ENCODE assay signal across 8 mouse cellular contexts in genomic region chr15:8568645-8569528, GRCm38 (mm10). TPM values are rescaled to one million over a fixed set of nuclear protein-coding genes. Genes with fewer than 3 reads are reported as not detected.
DNase-seq lines count a peak whose midpoint lies in the region; ATAC-seq lines count a peak whose summit lies in the region.

No protein-coding gene starts in this region.

- H3K27ac ChIP-seq in embryonic facial prominence, embryonic 12.5 days, result peak overlapping the region; percentile 69
- peak overlapping the region; percentile 6; the same call in 1 of the 2 replicates for H3K27ac ChIP-seq in limb, embryonic 13.5 days
- H3K27ac ChIP-seq in midbrain, embryonic 15.5 days, result no peak overlapping the region

- peak overlapping the region; percentile 92 for H3K4me2 ChIP-seq in embryonic facial prominence, embryonic 12.5 days (replicated peaks)
- H3K4me2 ChIP-seq in limb, embryonic 13.5 days (replicated peaks), result peak overlapping the region; percentile 95
- H3K4me2 ChIP-seq in midbrain, embryonic 15.5 days, result peak overlapping the region; percentile 99

- H3K4me1 ChIP-seq in embryonic facial prominence, embryonic 12.5 days, result peaks cover 10% of the 10 kb centered on the region
- H3K4me1 ChIP-seq in limb, embryonic 13.5 days, result peaks cover 8% of the 10 kb centered on the region
- H3K4me1 ChIP-seq in midbrain, embryonic 15.5 days, result peaks cover 11% of the 10 kb centered on the region

- peak; percentile 41 for DNase-seq in 3T3-L1 (ENCODE audit: low read depth, low spot score)
- DNase-seq in adrenal gland, postnatal 25 days, result peak; percentile 84
- DNase-seq in heart, adult 8-10 months (ENCODE audit: low spot score), result peak; percentile 71
- peak; percentile 85 for DNase-seq in kidney, adult 9 months
- DNase-seq in spleen, adult 18-20 months, result peak; percentile 79 to 88

- WGBS in embryonic facial prominence, embryonic 12.5 days, result under 1% methylated on average over 61 of the region's 61 CpGs
- under 1% methylated on average over 61 of the region's 61 CpGs for WGBS in limb, embryonic 13.5 days
- WGBS in midbrain, embryonic 15.5 days, result under 1% methylated on average over 61 of the region's 61 CpGs

- H3K9ac ChIP-seq in embryonic facial prominence, embryonic 12.5 days, result peak overlapping the region; percentile 38
- peak overlapping the region; percentile 59 for H3K9ac ChIP-seq in limb, embryonic 13.5 days
- H3K9ac ChIP-seq in midbrain, embryonic 15.5 days, result peak overlapping the region; percentile 42

- ATAC-seq in embryonic facial prominence, embryonic 12.5 days (ENCODE audit: insufficient number of reproducible peaks, insufficient read depth, low FRiP score, low TSS enrichment), result peak; percentile 82
- ATAC-seq in limb, embryonic 13.5 days (ENCODE audit: low FRiP score, low read depth), result peak; percentile 84
- peak; percentile 95 for ATAC-seq in midbrain, embryonic 15.5 days (replicated peaks)

- peaks cover 20% of the 10 kb centered on the region for H3K27me3 ChIP-seq in embryonic facial prominence, embryonic 12.5 days
- H3K27me3 ChIP-seq in limb, embryonic 13.5 days, result peaks cover 19% of the 10 kb centered on the region
- peaks cover 7% of the 10 kb centered on the region for H3K27me3 ChIP-seq in midbrain, embryonic 15.5 days (replicated peaks)

- H3K4me3 ChIP-seq in embryonic facial prominence, embryonic 12.5 days, result peak overlapping the region; percentile 44
- peak overlapping the region; percentile 58 for H3K4me3 ChIP-seq in limb, embryonic 13.5 days
- H3K4me3 ChIP-seq in midbrain, embryonic 15.5 days, result peak overlapping the region; percentile 62

- H3K36me3 ChIP-seq in embryonic facial prominence, embryonic 12.5 days, result no peaks in the 10 kb centered on the region
- H3K36me3 ChIP-seq in limb, embryonic 13.5 days, result no peaks in the 10 kb centered on the region
- no peaks in the 10 kb centered on the region for H3K36me3 ChIP-seq in midbrain, embryonic 15.5 days (replicated peaks)

- no peaks in the 10 kb centered on the region for H3K9me3 ChIP-seq in embryonic facial prominence, embryonic 12.5 days
- H3K9me3 ChIP-seq in limb, embryonic 13.5 days, result no peaks in the 10 kb centered on the region
- H3K9me3 ChIP-seq in midbrain, embryonic 15.5 days, result no peaks in the 10 kb centered on the region

RNA-seq across cellular contexts. Expression of gene Gm2310, which starts 49.1 kb away (rescaled TPM):
- total RNA-seq in adrenal gland, postnatal 25 days (2021), result not detected in 2 replicates
- not detected in 2 replicates for polyA plus RNA-seq in embryonic facial prominence, embryonic 12.5 days (2016; fragmentation: Nextera tagmentation; extraction: Ambion mirVana)
- total RNA-seq in heart, adult 8-10 months (2022), result not detected
- not detected in 2 replicates for polyA plus RNA-seq in limb, embryonic 13.5 days (2015; fragmentation: Nextera tagmentation; extraction: Ambion mirVana)
- not detected in 2 replicates for polyA plus RNA-seq in midbrain, embryonic 15.5 days (2015; fragmentation: Nextera tagmentation; extraction: Ambion mirVana)
